Mouse (Mus musculus) hindbrain, embryonic 11.5 days (tissue): Measurements from ENCODE around the gene Klri2. TPM values are rescaled to one million over a fixed set of nuclear protein-coding genes. Genes with fewer than 3 reads are reported as not detected.
"Not testable (repeated sequence)": the region's sequence is repeated elsewhere in the genome, so short reads cannot be mapped to it uniquely, and the experiment has no call there.

Experiments
- ATAC-seq: fragments of 200-750 bp; cut with Nextera tagmentation; 2 replicates; pipeline ENCODE4 v1.8.0; 2017; ENCODE audit warnings: mild to moderate bottlenecking, moderate TSS enrichment, moderate library complexity; ENCODE audit not compliant: low FRiP score
- DNase-seq: peaks from one replicate; pipeline ENCODE4 v3.0.0-alpha.2; 2015; ENCODE audit warnings: low spot score
- H3K27ac ChIP-seq: fragments of 300-500 bp; sonication (generic); 2 replicates; pipeline ENCODE4 v1.5.1; 2014; ENCODE audit warnings: mild to moderate bottlenecking, low read depth, low read length
- H3K27me3 ChIP-seq: fragments of 300-500 bp; sonication (generic); 2 replicates; pipeline ENCODE4 v1.6.1; 2014; ENCODE audit warnings: mild to moderate bottlenecking, low read length, moderate library complexity, mixed read lengths; ENCODE audit not compliant: control insufficient read depth, insufficient read depth
- H3K36me3 ChIP-seq: fragments of 300-500 bp; sonication (generic); 2 replicates; pipeline ENCODE4 v1.6.1; 2014; ENCODE audit warnings: mild to moderate bottlenecking, low read length, moderate library complexity, mixed read lengths; ENCODE audit not compliant: control insufficient read depth, insufficient read depth
- H3K4me1 ChIP-seq: fragments of 300-500 bp; sonication (generic); replicated peaks from 2 replicates; pipeline ENCODE4 v1.6.1; 2014; ENCODE audit warnings: low read length, mixed read lengths; ENCODE audit not compliant: control insufficient read depth, insufficient read depth
- H3K4me2 ChIP-seq: fragments of 300-500 bp; sonication (generic); replicated peaks from 2 replicates; pipeline ENCODE4 v1.6.1; 2014; ENCODE audit warnings: mild to moderate bottlenecking, low read depth, low read length
- H3K4me3 ChIP-seq: fragments of 300-500 bp; sonication (generic); 2 replicates; pipeline ENCODE4 v1.5.1; 2014; ENCODE audit warnings: low read depth, low read length
- H3K9ac ChIP-seq: fragments of 300-500 bp; sonication (generic); 2 replicates; pipeline ENCODE4 v1.6.1; 2014; ENCODE audit warnings: low read depth, low read length
- H3K9me3 ChIP-seq: fragments of 300-500 bp; sonication (generic); 2 replicates; pipeline ENCODE4 v1.6.1; 2016; ENCODE audit warnings: low read length; ENCODE audit not compliant: control insufficient read depth
- WGBS: fragments of 180-500 bp; shearing (Covaris S2); extraction: QIAGEN DNeasy Blood & Tissue Kit; methylation state at CpG from one replicate; pipeline ENCODE4 v1.1.7; 2014; 5-methylcytosine and 5-hydroxymethylcytosine counted together
- polyA plus RNA-seq: library from polyadenylated mRNA; unstranded; fragments of >200 nt; fragmentation: Nextera tagmentation; extraction: Ambion mirVana; gene quantifications from 2 replicates; pipeline ENCODE4 v1.2.1, GENCODE M21; 2014

Gene Klri2
- polyA plus RNA-seq, 1 experiment from 2014 or later = not detected

DNA sequence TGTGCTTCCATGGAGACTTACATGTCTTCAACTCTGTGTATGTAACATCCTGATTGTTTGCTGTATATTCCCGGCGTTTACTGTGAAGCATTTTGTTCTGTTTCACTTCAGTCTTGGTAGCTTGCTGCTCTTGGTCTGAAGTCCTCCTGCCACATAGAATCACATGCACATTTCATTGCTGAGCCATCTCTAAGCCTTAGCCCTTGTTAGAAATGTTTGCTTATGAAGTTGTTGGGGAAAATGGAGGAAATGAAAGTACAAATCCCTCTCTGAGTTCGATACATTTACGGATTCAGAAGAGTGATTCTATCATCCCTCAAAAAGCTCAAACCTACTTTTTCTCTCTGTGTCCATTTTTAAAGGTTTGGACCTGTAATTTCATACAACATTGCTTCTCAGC lies 23.3 kb downstream of the Klri2 start, which contains the start of gene Klri1:
Gene Klri1, minus strand, starts transcription at position 101 of the 400 bp plus-strand sequence.
- Histone ChIP-seq H3K9ac (no peak within 1 kb of the TSS), H3K27ac (no peak within 1 kb of the TSS), H3K4me3 (no peak within 1 kb of the TSS), H3K36me3 (no peaks in the 10 kb centered on the region), H3K4me1 (no peaks in the 10 kb centered on the region), H3K4me2 (no peak within 1 kb of the TSS), H3K9me3 (no peaks in the 10 kb centered on the region), H3K27me3 (no peaks in the 10 kb centered on the region)
- WGBS = 92% methylated on average over 4 of the region's 4 CpGs
- ATAC-seq (no peak), DNase-seq (no peak)

DNA sequence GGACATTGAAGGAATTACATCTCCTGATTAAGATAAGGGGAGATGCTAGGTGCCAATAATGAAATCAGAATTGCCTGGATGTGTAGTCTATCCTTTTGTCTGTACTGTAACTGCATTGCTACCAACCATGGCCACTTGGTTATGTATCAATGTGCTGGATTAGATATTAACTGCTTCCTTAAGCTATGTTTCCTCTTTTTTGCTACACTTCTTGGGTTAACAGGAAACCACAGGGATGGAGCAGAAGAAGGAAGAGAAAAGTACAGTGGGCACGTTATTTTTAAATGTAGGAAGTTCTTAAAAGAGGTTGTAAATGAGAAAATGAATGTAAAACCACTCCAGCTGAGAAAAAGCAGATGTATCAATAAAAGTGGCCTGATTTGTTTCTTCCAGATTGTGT lies 26.7 kb downstream of the Klri2 start:
- DNase-seq (no peak), ATAC-seq (no peak)
- no peak overlapping the region for H3K4me3 ChIP-seq
- H3K4me2 ChIP-seq = no peak overlapping the region
- no peak overlapping the region for H3K9ac ChIP-seq
- H3K9me3 ChIP-seq = no peaks in the 10 kb centered on the region
- no peaks in the 10 kb centered on the region for H3K27me3 ChIP-seq
- WGBS = 56% methylated on average over 1 of the region's 1 CpGs
- no peak overlapping the region for H3K27ac ChIP-seq
- H3K4me1 ChIP-seq = no peaks in the 10 kb centered on the region
- no peaks in the 10 kb centered on the region for H3K36me3 ChIP-seq

DNA sequence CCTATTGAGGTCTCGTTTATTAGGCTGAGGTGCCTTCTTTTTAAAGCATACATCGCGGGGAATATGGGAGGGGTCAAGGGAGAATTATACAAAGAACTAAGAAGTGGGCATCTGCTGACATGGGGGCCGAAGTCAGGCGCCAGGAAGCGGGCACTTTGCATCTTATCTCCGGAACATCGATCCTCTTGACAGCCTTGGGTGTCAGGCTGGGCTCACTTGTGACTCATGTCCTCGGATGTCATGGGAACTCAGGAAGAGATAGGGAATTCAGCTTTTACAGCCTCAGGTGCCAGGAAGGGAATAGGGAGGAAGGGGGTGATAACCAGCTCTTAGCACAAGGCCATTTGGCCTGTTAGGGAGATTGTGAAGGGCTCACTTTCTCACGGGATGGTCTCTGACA lies 48.8 kb downstream of the Klri2 start:
- H3K4me2 ChIP-seq, DNase-seq, H3K9me3 ChIP-seq, H3K27ac ChIP-seq, H3K27me3 ChIP-seq, H3K4me1 ChIP-seq, H3K9ac ChIP-seq, H3K36me3 ChIP-seq, ATAC-seq, H3K4me3 ChIP-seq: not testable (repeated sequence)
- 89% methylated on average over 10 of the region's 10 CpGs for WGBS

DNA sequence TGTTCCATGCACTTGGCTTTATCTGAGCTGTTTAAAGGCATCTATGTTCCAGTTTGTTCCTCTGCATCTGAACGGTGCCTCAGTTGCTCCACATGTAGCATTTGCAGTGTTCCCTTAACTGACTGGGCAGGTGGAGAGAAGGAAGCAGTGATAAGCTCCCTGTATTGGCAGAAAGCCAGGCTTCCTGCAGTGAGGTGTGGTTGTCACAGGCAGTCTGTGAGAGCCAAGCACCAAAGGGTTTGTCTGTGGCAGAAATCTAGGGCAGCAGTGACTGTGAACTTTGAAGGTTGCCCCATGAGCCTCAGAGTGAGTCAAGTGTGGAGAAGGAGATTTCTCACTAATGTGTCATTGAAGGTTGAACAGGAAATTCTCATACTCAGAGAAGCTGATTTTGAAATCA lies 59.9 kb downstream of the Klri2 start:
- Histone ChIP-seq H3K4me1 (no peaks in the 10 kb centered on the region), H3K9me3 (no peaks in the 10 kb centered on the region), H3K27me3 (no peaks in the 10 kb centered on the region), H3K4me2 (no peak overlapping the region), H3K4me3 (no peak overlapping the region), H3K9ac (no peak overlapping the region), H3K36me3 (no peaks in the 10 kb centered on the region), H3K27ac (no peak overlapping the region)
- DNase-seq (no peak), ATAC-seq (no peak)
- WGBS = 70% methylated on average over 1 of the region's 1 CpGs

Other genes with a start within 250 kb of the Klri2 start
- 0.14 TPM in 1 of 2 replicates, not detected in the other for gene Olr1, start 233.3 kb downstream of the Klri2 start, polyA plus RNA-seq
- not detected in 2 replicates for gene Tmem52b, start 227.9 kb downstream of the Klri2 start, polyA plus RNA-seq
- 22.7 and 26.7 TPM in 2 replicates for gene Gabarapl1, start 207.3 kb downstream of the Klri2 start, polyA plus RNA-seq
- 0.11 TPM in 1 of 2 replicates, not detected in the other for gene Klre1, start 162.6 kb downstream of the Klri2 start, polyA plus RNA-seq
- gene Klrd1, start 148.7 kb downstream of the Klri2 start, polyA plus RNA-seq = not detected in 2 replicates
- gene Klrk1, start 116.6 kb downstream of the Klri2 start, polyA plus RNA-seq = 0.25 and 0.28 TPM in 2 replicates
- gene Klrc3, start 97.1 kb downstream of the Klri2 start, polyA plus RNA-seq = not detected in 2 replicates
- gene Klrc2, start 79.8 kb downstream of the Klri2 start, polyA plus RNA-seq = not detected in 2 replicates
- not detected in 2 replicates for gene Klrc1, start 61.5 kb downstream of the Klri2 start, polyA plus RNA-seq
- gene Klri1, start 23.4 kb downstream of the Klri2 start, polyA plus RNA-seq = not detected in 2 replicates
- not detected in 2 replicates for gene Gm156, start 43.8 kb upstream of the Klri2 start, polyA plus RNA-seq
- gene Gm17631, start 122.2 kb upstream of the Klri2 start, polyA plus RNA-seq = not detected in 2 replicates
- not detected in 2 replicates for gene Klra17, start 136.2 kb upstream of the Klri2 start, polyA plus RNA-seq
- gene Klra5, start 177.2 kb upstream of the Klri2 start, polyA plus RNA-seq = not detected in 2 replicates